Mouse (Mus musculus) CH12.LX (cell line): Measurements from ENCODE around the gene Fam186a. TPM values are rescaled to one million over a fixed set of nuclear protein-coding genes. Genes with fewer than 3 reads are reported as not detected.

Experiments
- DNase-seq: peaks from one replicate; pipeline ENCODE4 v3.0.0-alpha.2; 2013; ENCODE audit errors: extremely low read depth
- H3K27ac ChIP-seq: 2 replicates; pipeline ENCODE4 v1.5.1; 2012; ENCODE audit warnings: low read depth, mild to moderate bottlenecking, control low read depth, moderate library complexity; ENCODE audit not compliant: insufficient read depth
- H3K27me3 ChIP-seq: replicated peaks from 2 replicates; pipeline ENCODE3; 2012; ENCODE audit warnings: inconsistent platforms
- H3K36me3 ChIP-seq, 2 experiments: replicated peaks in 1 of 2; 2 replicates each; pipeline versions ENCODE3 to v1.6.1; 2012; ENCODE audit warnings: inconsistent platforms in 1 of 2, low read length in 1 of 2, mild to moderate bottlenecking in 1 of 2, mixed read lengths in 1 of 2, moderate library complexity in 1 of 2; ENCODE audit not compliant: control insufficient read depth in 1 of 2, insufficient read depth in 1 of 2
- H3K4me1 ChIP-seq, 2 experiments: 2 replicates each; pipeline ENCODE4 v1.6.1; 2012; ENCODE audit warnings: inconsistent platforms in 1 of 2, moderate library complexity in 1 of 2; ENCODE audit not compliant: insufficient read depth in 2 of 2, control insufficient read depth in 1 of 2
- H3K4me2 ChIP-seq: 2 replicates; pipeline ENCODE4 v1.6.1; 2012; ENCODE audit warnings: low read depth, mild to moderate bottlenecking, control low read depth; ENCODE audit not compliant: poor library complexity, insufficient read depth, severe bottlenecking
- H3K4me3 ChIP-seq, 3 experiments: fragments of 150-350 bp in 1 of 3; sonication (generic) in 1 of 3; replicated peaks in 1 of 3; 2 replicates each; pipeline versions ENCODE3 to v1.5.1; 2011 to 2012; ENCODE audit warnings: low read depth in 2 of 3, low read length in 2 of 3, mild to moderate bottlenecking in 2 of 3, moderate library complexity in 2 of 3, control low read depth in 1 of 3, improper control_type of control experiment in 1 of 3, inconsistent platforms in 1 of 3, mixed read lengths in 1 of 3; ENCODE audit not compliant: poor library complexity in 1 of 3
- H3K79me2 ChIP-seq: replicated peaks from 2 replicates; pipeline ENCODE4 v1.6.1; 2012; ENCODE audit warnings: mild to moderate bottlenecking, moderate library complexity; ENCODE audit not compliant: control insufficient read depth, poor library complexity, insufficient read depth, severe bottlenecking; ENCODE audit errors: extremely low read depth
- H3K9ac ChIP-seq: 2 replicates; pipeline ENCODE4 v1.6.1; 2012; ENCODE audit warnings: low read depth, mild to moderate bottlenecking, control low read depth, moderate library complexity; ENCODE audit not compliant: insufficient read depth
- H3K9me3 ChIP-seq: replicated peaks from 2 replicates; pipeline ENCODE3; 2012; ENCODE audit warnings: low read length, inconsistent platforms, mixed read lengths
- CHD1 ChIP-seq: IDR thresholded peaks from 2 replicates; pipeline ENCODE4 v1.6.1; 2012; ENCODE audit warnings: low read depth, low read length, improper control_type of control experiment, inconsistent platforms
- CHD2 ChIP-seq: IDR thresholded peaks from 2 replicates; pipeline ENCODE4 v1.6.1; 2011; ENCODE audit warnings: low read length, improper control_type of control experiment
- ETS1 ChIP-seq: conservative IDR thresholded peaks from 2 replicates; pipeline ENCODE4 v1.6.1; 2012; ENCODE audit warnings: low read depth, mild to moderate bottlenecking, inconsistent platforms, low read length, improper control_type of control experiment, moderate library complexity
- MYC ChIP-seq: IDR thresholded peaks from 2 replicates; pipeline ENCODE4 v1.6.1; 2011; ENCODE audit warnings: low read depth, mild to moderate bottlenecking, improper control_type of control experiment, low read length
- NELFE ChIP-seq: IDR thresholded peaks from 2 replicates; pipeline ENCODE4 v1.6.1; 2011; ENCODE audit warnings: low read depth, low read length, improper control_type of control experiment
- RAD21 ChIP-seq: IDR thresholded peaks from 2 replicates; pipeline ENCODE4 v1.6.1; 2011; ENCODE audit warnings: low read depth, mild to moderate bottlenecking, low read length, improper control_type of control experiment, moderate library complexity
- ZKSCAN1 ChIP-seq: IDR thresholded peaks from 2 replicates; pipeline ENCODE4 v1.6.1; 2012; ENCODE audit warnings: low read depth, inconsistent platforms, low read length, improper control_type of control experiment, borderline replicate concordance
- dilution Hi-C: fragments of 300-500 bp; cut with MboI; formaldehyde crosslinking; loops from 2 replicates; pipeline ENCODE4 v1.14.3; 2020; ENCODE audit warnings: low sequenced_read_pairs; ENCODE audit not compliant: extremely low pct_unique_long_range_greater_than_20kb, extremely low pct_ligation_motif_present
- in situ Hi-C: fragments of 300-500 bp; cut with MboI; formaldehyde crosslinking; loops from 3 replicates; pipeline ENCODE4 v1.14.3; 2019; ENCODE audit warnings: low sequenced_read_pairs, low pct_ligation_motif_present, low pct_unique_long_range_greater_than_20kb, mixed read lengths
- polyA plus RNA-seq: library from polyadenylated mRNA; unstranded; fragments of >175 nt; gene quantifications from 2 replicates; pipeline ENCODE4 v1.2.1, GENCODE M21; 2012; ENCODE audit warnings: low read depth; ENCODE audit not compliant: insufficient read length
- total RNA-seq, 2 experiments: library from RNA; depleted of rRNA; stranded (reverse); fragments of 300-350 nt in 1 of 2; fragments of >200 nt in 1 of 2; gene quantifications; 2 replicates each; pipeline ENCODE4 v1.2.3; 2012 to 2014

Gene Fam186a
- total and polyA plus RNA-seq, 3 experiments, result not detected

DNA sequence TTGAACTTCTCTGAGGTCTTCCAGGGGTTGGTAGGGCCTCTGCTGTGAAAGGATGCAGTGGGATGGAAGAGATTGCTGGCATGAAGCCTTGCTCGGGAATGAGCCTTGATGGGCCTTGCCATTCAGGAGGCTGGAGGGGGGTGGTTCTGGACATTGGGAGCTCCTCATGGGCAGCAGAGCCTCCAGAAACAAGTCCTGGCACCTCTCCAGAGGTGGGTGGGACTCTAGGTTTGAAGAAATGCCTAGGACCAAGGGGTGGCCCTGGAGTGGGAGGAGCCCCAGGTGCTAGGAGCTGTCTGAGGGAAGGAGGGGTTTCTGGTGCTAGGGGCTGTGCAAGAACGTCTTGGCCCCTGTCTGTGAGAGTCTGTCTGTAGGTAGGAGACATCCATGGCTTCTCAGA is 26.4 kb downstream of the Fam186a start:
- Histone ChIP-seq H3K4me3 (no peak overlapping the region), H3K9me3 (peaks cover 3% of the 10 kb centered on the region), H3K27ac (no peak overlapping the region), H3K36me3 (no peaks in the 10 kb centered on the region), H3K9ac (no peak overlapping the region), H3K27me3 (no peaks in the 10 kb centered on the region), H3K4me2 (no peak overlapping the region), H3K79me2 (no peaks in the 10 kb centered on the region), H3K4me1 (no peaks in the 10 kb centered on the region; a peak in 1 of 4 replicates)
- TF ChIP-seq ETS1, result no peak
- dilution Hi-C loops, result no loop called here
- in situ Hi-C loops, result no loop called here
- DNase-seq, result no peak

DNA sequence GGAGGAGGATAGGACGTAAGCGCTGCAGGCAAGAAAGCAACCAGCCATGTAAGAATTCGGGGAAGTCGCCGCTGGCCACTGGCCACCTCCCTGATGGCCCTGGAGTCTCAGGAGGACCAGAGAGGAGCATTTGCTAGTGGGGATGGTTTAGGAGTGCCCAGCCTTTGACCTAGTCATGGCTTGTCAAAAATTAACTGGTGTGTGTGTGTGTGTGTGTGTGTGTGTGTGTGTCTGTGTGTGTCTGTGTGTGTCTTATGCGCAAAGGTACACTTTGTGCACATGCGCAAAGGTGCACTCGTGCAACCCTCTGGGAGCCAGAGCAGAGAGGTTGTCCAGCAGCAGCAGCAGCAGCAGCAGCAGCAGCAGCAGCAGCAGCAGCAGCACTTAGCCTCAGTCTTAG is 29.0 kb downstream of the Fam186a start:
- Histone ChIP-seq H3K9ac (no peak overlapping the region), H3K27ac (no peak overlapping the region), H3K36me3 (no peaks in the 10 kb centered on the region), H3K9me3 (no peaks in the 10 kb centered on the region), H3K4me2 (no peak overlapping the region), H3K27me3 (no peaks in the 10 kb centered on the region), H3K4me1 (no peaks in the 10 kb centered on the region; a peak in 1 of 4 replicates), H3K79me2 (no peaks in the 10 kb centered on the region), H3K4me3 (no peak overlapping the region)
- dilution Hi-C loops, result no loop called here
- in situ Hi-C loops, result no loop called here
- no peak for DNase-seq
- no peak for TF ChIP-seq CHD1
- TF ChIP-seq CHD2, result no peak
- TF ChIP-seq MYC, result no peak
- TF ChIP-seq, all 38 proteins: peak for 0

GRCm38 (mm10) chr15:99936659-99937058 is 30.2 kb downstream of the Fam186a start:
- H3K27ac ChIP-seq, result no peak overlapping the region
- in situ Hi-C loops (no loop called here), dilution Hi-C loops (no loop called here)
- H3K4me2 ChIP-seq, result no peak overlapping the region
- H3K4me1 ChIP-seq, result no peaks in the 10 kb centered on the region; a peak in 1 of 4 replicates
- H3K27me3 ChIP-seq, result no peaks in the 10 kb centered on the region
- no peaks in the 10 kb centered on the region for H3K36me3 ChIP-seq
- no peak overlapping the region for H3K9ac ChIP-seq
- no peaks in the 10 kb centered on the region for H3K9me3 ChIP-seq
- H3K4me3 ChIP-seq, result no peak overlapping the region
- H3K79me2 ChIP-seq, result no peaks in the 10 kb centered on the region
- no peak for TF ChIP-seq RAD21
- TF ChIP-seq NELFE, result no peak
- TF ChIP-seq, all 38 proteins: peak for 0
- DNase-seq, result no peak

DNA sequence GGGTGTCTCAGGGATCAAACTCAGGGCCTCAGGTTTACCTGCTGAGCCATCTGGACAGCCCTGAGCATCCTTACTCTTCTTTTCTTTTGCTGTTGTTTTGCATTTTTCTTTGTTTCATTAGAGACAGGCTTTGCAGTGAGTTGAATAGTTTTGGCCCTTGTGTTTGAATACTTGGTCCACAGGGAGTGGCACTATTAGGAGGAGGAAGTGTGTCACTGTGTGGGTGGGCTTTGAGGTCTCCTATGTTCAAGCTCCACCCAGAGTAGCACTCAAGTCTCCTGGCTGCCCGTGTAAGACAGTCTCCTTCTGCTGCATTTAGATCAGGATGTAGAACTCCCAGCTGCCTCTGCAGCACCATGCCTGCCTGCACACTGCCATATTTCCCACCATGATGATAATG is 32.4 kb downstream of the Fam186a start:
- dilution Hi-C loops, result no loop called here
- no peak for TF ChIP-seq ZKSCAN1
- no peak for TF ChIP-seq MYC
- no peak for TF ChIP-seq RAD21
- Histone ChIP-seq H3K36me3 (no peaks in the 10 kb centered on the region), H3K79me2 (no peaks in the 10 kb centered on the region), H3K4me1 (no peaks in the 10 kb centered on the region; a peak in 1 of 4 replicates), H3K4me2 (no peak overlapping the region), H3K27me3 (no peaks in the 10 kb centered on the region), H3K4me3 (no peak overlapping the region), H3K27ac (no peak overlapping the region), H3K9me3 (no peaks in the 10 kb centered on the region), H3K9ac (no peak overlapping the region)
- DNase-seq, result no peak
- in situ Hi-C loops, result no loop called here
